Mouse (Mus musculus) ES-Bruce4 (cell line): ENCODE measurements around the gene Ubac2.

Experiments used
- CTCF ChIP-seq: IDR thresholded peaks from one replicate; pipeline ENCODE4 v1.8.1; 2011; ENCODE audit warnings: low read depth, low read length
- POLR2A ChIP-seq: IDR thresholded peaks from one replicate; pipeline ENCODE4 v1.8.1; 2011; ENCODE audit warnings: low read length; ENCODE audit not compliant: insufficient read depth

- no peak for TF ChIP-seq POLR2A
- no peak for TF ChIP-seq CTCF
Measured at GRCm38 (mm10) chr14:121893747-121894146, 15.3 kb downstream of the Ubac2 start.
